Mouse (Mus musculus) mesoderm, embryonic 11.5 days (tissue): ENCODE data around the gene Aadac.

Source experiments
- DNase-seq: peaks from one replicate; pipeline ENCODE4 v3.0.0-alpha.2; 2012; ENCODE audit warnings: low read depth, low spot score

Gene Aadac

GRCm38 (mm10) chr3:60025417-60025816 is at the start of gene Aadac:
Aadac (plus strand) TSS chr3:60025717.
- DNase-seq, result no peak

- no peak for DNase-seq
These were observed 21.9 kb upstream of the Aadac start for GRCm38 (mm10) chr3:60003622-60004021.

GRCm38 (mm10) chr3:60006443-60006842 is 19.1 kb upstream of the Aadac start, which contains the start of gene Aadacl2:
Aadacl2 (plus strand) TSS chr3:60006743.
- no peak for DNase-seq

- no peak for DNase-seq
These were observed 6.0 kb downstream of the Aadac start for GRCm38 (mm10) chr3:60031511-60031910.

GRCm38 (mm10) chr3:60046221-60046913 is 20.9 kb downstream of the Aadac start:
- no peak for DNase-seq

GRCm38 (mm10) chr3:60053231-60053927 is 27.9 kb downstream of the Aadac start:
- no peak for DNase-seq

- DNase-seq, result no peak
These were observed 28.4 kb downstream of the Aadac start for GRCm38 (mm10) chr3:60053931-60054330.

- DNase-seq, result peak; percentile 14
These were observed 30.9 kb downstream of the Aadac start for GRCm38 (mm10) chr3:60056451-60056850.

GRCm38 (mm10) chr3:60057070-60057808 is 31.7 kb downstream of the Aadac start:
- no peak for DNase-seq

GRCm38 (mm10) chr3:60057809-60058082 is 32.2 kb downstream of the Aadac start:
- DNase-seq, result no peak

- DNase-seq, result no peak
These were observed 53.4 kb downstream of the Aadac start for GRCm38 (mm10) chr3:60078883-60079415.

GRCm38 (mm10) chr3:60080572-60080971 is 55.1 kb downstream of the Aadac start:
- DNase-seq, result no peak

GRCm38 (mm10) chr3:60081648-60082047 is 56.1 kb downstream of the Aadac start, which contains the start of gene Sucnr1:
Sucnr1 (plus strand) TSS chr3:60081869.
- no peak for DNase-seq

- no peak for DNase-seq
These were observed 57.2 kb downstream of the Aadac start for GRCm38 (mm10) chr3:60082746-60083145.

GRCm38 (mm10) chr3:60085729-60086128 is 60.2 kb downstream of the Aadac start:
- DNase-seq, result no peak
